Mouse (Mus musculus): ENCODE data around the gene Ficd. TPM values are rescaled to one million over a fixed set of nuclear protein-coding genes. Genes with fewer than 3 reads are reported as not detected.
A peak's percentile ranks its signal among the peaks of the same experiment; 100 is the strongest.

The Ficd gene
- polyA plus RNA-seq, 1 experiment, result 8.2 TPM

GRCm38 (mm10) chr5:113736113-113736502 lies 505 bp downstream of the Ficd start:
- DNase-seq, result no peak
- Histone ChIP-seq H3K4me1 (replicated peaks; ENCODE audit: control insufficient read depth, insufficient read depth, low read length) (peaks cover 15% of the 10 kb centered on the region), H3K27me3 (ENCODE audit: control insufficient read depth, insufficient read depth, low read length) (no peaks in the 10 kb centered on the region), H3K27ac (ENCODE audit: control insufficient read depth, insufficient read depth, low read length) (no peak overlapping the region), H3K4me3 (ENCODE audit: control insufficient read depth, insufficient read depth, low read length) (peak overlapping the region; percentile 58), H3K36me3 (ENCODE audit: control insufficient read depth, insufficient read depth, low read length) (peaks cover 2% of the 10 kb centered on the region; the same call in 1 of the 2 replicates)
- TF ChIP-seq CTCF (IDR thresholded peaks at IDR 0.05; ENCODE audit: borderline replicate concordance, control insufficient read depth, extremely low read depth, insufficient read depth, low read length, poor library complexity), result no peak
- TF ChIP-seq POLR2A (IDR thresholded peaks at IDR 0.05; ENCODE audit: control insufficient read depth, extremely low read depth, insufficient read depth, low read length, poor library complexity), result no peak
- WGBS, result 3% methylated on average over 10 of the region's 10 CpGs

- DNase-seq, result no peak
- H3K4me1 ChIP-seq (replicated peaks; ENCODE audit: control insufficient read depth, insufficient read depth, low read length), result peaks cover 15% of the 10 kb centered on the region
- H3K27me3 ChIP-seq (ENCODE audit: control insufficient read depth, insufficient read depth, low read length), result no peaks in the 10 kb centered on the region
- no peak overlapping the region for H3K27ac ChIP-seq (ENCODE audit: control insufficient read depth, insufficient read depth, low read length)
- no peak for TF ChIP-seq CTCF (IDR thresholded peaks at IDR 0.05; ENCODE audit: borderline replicate concordance, control insufficient read depth, extremely low read depth, insufficient read depth, low read length, poor library complexity)
- TF ChIP-seq POLR2A (IDR thresholded peaks at IDR 0.05; ENCODE audit: control insufficient read depth, extremely low read depth, insufficient read depth, low read length, poor library complexity), result no peak
- H3K36me3 ChIP-seq (ENCODE audit: control insufficient read depth, insufficient read depth, low read length), result peaks cover 5% of the 10 kb centered on the region; the same call in 1 of the 2 replicates
- WGBS, result 70% methylated on average over 15 of the region's 15 CpGs
- peak overlapping the region; percentile 58 for H3K4me3 ChIP-seq (ENCODE audit: control insufficient read depth, insufficient read depth, low read length)
Observed at GRCm38 (mm10) chr5:113736522-113737164, 1.0 kb downstream of the Ficd start.

GRCm38 (mm10) chr5:113737607-113738237 lies 2.1 kb downstream of the Ficd start:
- WGBS, result 96% methylated on average over 11 of the region's 11 CpGs
- TF ChIP-seq CTCF (IDR thresholded peaks at IDR 0.05; ENCODE audit: borderline replicate concordance, control insufficient read depth, extremely low read depth, insufficient read depth, low read length, poor library complexity), result no peak
- TF ChIP-seq POLR2A (IDR thresholded peaks at IDR 0.05; ENCODE audit: control insufficient read depth, extremely low read depth, insufficient read depth, low read length, poor library complexity), result no peak
- Histone ChIP-seq H3K27ac (ENCODE audit: control insufficient read depth, insufficient read depth, low read length) (no peak overlapping the region), H3K36me3 (ENCODE audit: control insufficient read depth, insufficient read depth, low read length) (peaks cover 12% of the 10 kb centered on the region; the same call in 1 of the 2 replicates), H3K27me3 (ENCODE audit: control insufficient read depth, insufficient read depth, low read length) (no peaks in the 10 kb centered on the region), H3K4me1 (replicated peaks; ENCODE audit: control insufficient read depth, insufficient read depth, low read length) (peaks cover 15% of the 10 kb centered on the region), H3K4me3 (ENCODE audit: control insufficient read depth, insufficient read depth, low read length) (no peak overlapping the region)
- DNase-seq, result no peak

- TF ChIP-seq CTCF (IDR thresholded peaks at IDR 0.05; ENCODE audit: borderline replicate concordance, control insufficient read depth, extremely low read depth, insufficient read depth, low read length, poor library complexity) (peak; percentile 50; the same call in 1 of the 2 replicates), POLR2A (IDR thresholded peaks at IDR 0.05; ENCODE audit: control insufficient read depth, extremely low read depth, insufficient read depth, low read length, poor library complexity) (no peak)
- H3K27me3 ChIP-seq (ENCODE audit: control insufficient read depth, insufficient read depth, low read length), result no peaks in the 10 kb centered on the region
- no peak for DNase-seq
- no peak overlapping the region for H3K4me3 ChIP-seq (ENCODE audit: control insufficient read depth, insufficient read depth, low read length)
- H3K27ac ChIP-seq (ENCODE audit: control insufficient read depth, insufficient read depth, low read length), result no peak overlapping the region
- no peaks in the 10 kb centered on the region for H3K4me1 ChIP-seq (replicated peaks; ENCODE audit: control insufficient read depth, insufficient read depth, low read length)
- peaks cover 89% of the 10 kb centered on the region for H3K36me3 ChIP-seq (ENCODE audit: control insufficient read depth, insufficient read depth, low read length)
- WGBS, result 97% methylated on average over 5 of the region's 5 CpGs
Observed at GRCm38 (mm10) chr5:113747629-113748028, 12.0 kb downstream of the Ficd start.

- 96% methylated on average over 13 of the region's 13 CpGs for WGBS
- Histone ChIP-seq H3K4me3 (ENCODE audit: control insufficient read depth, insufficient read depth, low read length) (no peak overlapping the region), H3K36me3 (ENCODE audit: control insufficient read depth, insufficient read depth, low read length) (peaks cover 88% of the 10 kb centered on the region), H3K27me3 (ENCODE audit: control insufficient read depth, insufficient read depth, low read length) (no peaks in the 10 kb centered on the region), H3K27ac (ENCODE audit: control insufficient read depth, insufficient read depth, low read length) (no peak overlapping the region), H3K4me1 (replicated peaks; ENCODE audit: control insufficient read depth, insufficient read depth, low read length) (no peaks in the 10 kb centered on the region)
- TF ChIP-seq CTCF (IDR thresholded peaks at IDR 0.05; ENCODE audit: borderline replicate concordance, control insufficient read depth, extremely low read depth, insufficient read depth, low read length, poor library complexity), result no peak
- no peak for TF ChIP-seq POLR2A (IDR thresholded peaks at IDR 0.05; ENCODE audit: control insufficient read depth, extremely low read depth, insufficient read depth, low read length, poor library complexity)
- no peak for DNase-seq
Observed at GRCm38 (mm10) chr5:113748556-113749331, 13.1 kb downstream of the Ficd start.

GRCm38 (mm10) chr5:113751521-113752157 lies 16.0 kb downstream of the Ficd start:
- H3K36me3 ChIP-seq (ENCODE audit: control insufficient read depth, insufficient read depth, low read length), result peaks cover 81% of the 10 kb centered on the region
- no peak for TF ChIP-seq CTCF (IDR thresholded peaks at IDR 0.05; ENCODE audit: borderline replicate concordance, control insufficient read depth, extremely low read depth, insufficient read depth, low read length, poor library complexity)
- TF ChIP-seq POLR2A (IDR thresholded peaks at IDR 0.05; ENCODE audit: control insufficient read depth, extremely low read depth, insufficient read depth, low read length, poor library complexity), result no peak

More at GRCm38 (mm10) chr5:113751521-113752157, 16.0 kb downstream of the Ficd start:
- Histone ChIP-seq H3K27ac (ENCODE audit: control insufficient read depth, insufficient read depth, low read length) (no peak overlapping the region), H3K4me1 (replicated peaks; ENCODE audit: control insufficient read depth, insufficient read depth, low read length) (no peaks in the 10 kb centered on the region), H3K27me3 (ENCODE audit: control insufficient read depth, insufficient read depth, low read length) (no peaks in the 10 kb centered on the region), H3K4me3 (ENCODE audit: control insufficient read depth, insufficient read depth, low read length) (no peak overlapping the region)
- 95% methylated on average over 9 of the region's 9 CpGs for WGBS
- DNase-seq, result no peak
